Mouse (Mus musculus) MEL (cell line): ENCODE data around the gene Gorasp2. TPM values are rescaled to one million over a fixed set of nuclear protein-coding genes. Genes with fewer than 3 reads are reported as not detected.

ENCODE experiments used
- DNase-seq: peaks from one replicate; pipeline ENCODE4 v3.0.0; 2011; ENCODE audit warnings: low read depth, low spot score
- H3K27ac ChIP-seq: 2 replicates; pipeline ENCODE4 v1.5.1; 2012; ENCODE audit warnings: low read depth, mild to moderate bottlenecking, control low read depth, low read length, moderate library complexity; ENCODE audit not compliant: control insufficient read depth
- H3K27me3 ChIP-seq, 2 experiments: fragments of 150-350 bp in 1 of 2; sonication (generic) in 1 of 2; 2 replicates each; pipeline ENCODE4 v1.6.1; 2012; ENCODE audit warnings: low read length in 2 of 2, mild to moderate bottlenecking in 2 of 2, improper control_type of control experiment in 1 of 2, moderate library complexity in 1 of 2; ENCODE audit not compliant: insufficient read depth in 2 of 2, control insufficient read depth in 1 of 2
- H3K36me3 ChIP-seq, 2 experiments: 2 replicates each; pipeline ENCODE4 v1.6.1; 2012 to 2014; ENCODE audit warnings: low read length in 2 of 2, improper control_type of control experiment in 1 of 2, inconsistent platforms in 1 of 2, mild to moderate bottlenecking in 1 of 2; ENCODE audit not compliant: insufficient read depth in 2 of 2, control insufficient read depth in 1 of 2
- H3K4me1 ChIP-seq, 2 experiments: fragments of 150-350 bp in 1 of 2; sonication (generic) in 1 of 2; 2 replicates each; pipeline ENCODE4 v1.6.1; 2012; ENCODE audit warnings: low read length in 2 of 2, improper control_type of control experiment in 1 of 2, mild to moderate bottlenecking in 1 of 2; ENCODE audit not compliant: insufficient read depth in 2 of 2, control insufficient read depth in 1 of 2
- H3K4me3 ChIP-seq, 2 experiments: fragments of 150-350 bp in 1 of 2; sonication (generic) in 1 of 2; 2 replicates each; pipeline ENCODE4 v1.5.1; 2012; ENCODE audit warnings: low read depth in 2 of 2, low read length in 2 of 2, mild to moderate bottlenecking in 2 of 2, moderate library complexity in 2 of 2, control low read depth in 1 of 2, improper control_type of control experiment in 1 of 2; ENCODE audit not compliant: control insufficient read depth in 1 of 2, insufficient read depth in 1 of 2
- H3K79me2 ChIP-seq: 2 replicates; pipeline ENCODE4 v1.6.1; 2012; ENCODE audit warnings: mild to moderate bottlenecking, low read length, moderate library complexity; ENCODE audit not compliant: control insufficient read depth, poor library complexity, insufficient read depth
- H3K9ac ChIP-seq: 2 replicates; pipeline ENCODE4 v1.6.1; 2012; ENCODE audit warnings: low read depth, mild to moderate bottlenecking, control low read depth, low read length, moderate library complexity; ENCODE audit not compliant: control insufficient read depth, poor library complexity, severe bottlenecking
- H3K9me3 ChIP-seq: fragments of 150-350 bp; sonication (generic); replicated peaks from 2 replicates; pipeline ENCODE4 v1.6.1; 2012; ENCODE audit warnings: mild to moderate bottlenecking, low read length, improper control_type of control experiment, moderate library complexity; ENCODE audit not compliant: insufficient read depth
- BHLHE40 ChIP-seq: IDR thresholded peaks from 2 replicates; pipeline ENCODE4 v1.6.1; 2012; ENCODE audit warnings: low read depth, mild to moderate bottlenecking, inconsistent platforms, low read length, improper control_type of control experiment, borderline replicate concordance
- CHD1 ChIP-seq: IDR thresholded peaks from 2 replicates; pipeline ENCODE4 v1.6.1; 2012; ENCODE audit warnings: low read depth, mild to moderate bottlenecking, inconsistent platforms, low read length, improper control_type of control experiment
- CTCF ChIP-seq, 3 experiments: IDR thresholded peaks in 2 of 3; conservative IDR thresholded peaks in 1 of 3; 2 replicates each; pipeline ENCODE4 v1.5.1; 2011 to 2012; ENCODE audit warnings: low read length in 3 of 3, low read depth in 2 of 3, mild to moderate bottlenecking in 2 of 3, improper control_type of control experiment in 1 of 3, inconsistent platforms in 1 of 3, mixed read lengths in 1 of 3, moderate library complexity in 1 of 3; ENCODE audit not compliant: control insufficient read depth in 1 of 3, insufficient read depth in 1 of 3, poor library complexity in 1 of 3, severe bottlenecking in 1 of 3
- EP300 ChIP-seq, 2 experiments: IDR thresholded peaks; 2 replicates each; pipeline ENCODE4 v1.6.1; 2011; ENCODE audit warnings: improper control_type of control experiment in 2 of 2, low read length in 2 of 2, low read depth in 1 of 2, mild to moderate bottlenecking in 1 of 2
- ETS1 ChIP-seq: IDR thresholded peaks from 2 replicates; pipeline ENCODE4 v1.6.1; 2012; ENCODE audit warnings: low read depth, mild to moderate bottlenecking, inconsistent platforms, low read length, improper control_type of control experiment, moderate library complexity
- GABPA ChIP-seq: IDR thresholded peaks from 2 replicates; pipeline ENCODE4 v1.6.1; 2012; ENCODE audit warnings: low read depth, mild to moderate bottlenecking, inconsistent platforms, low read length, improper control_type of control experiment, moderate library complexity
- GATA1 ChIP-seq: IDR thresholded peaks from 2 replicates; pipeline ENCODE4 v1.6.1; 2011; ENCODE audit warnings: low read depth, low read length, improper control_type of control experiment
- MAX ChIP-seq: IDR thresholded peaks from 2 replicates; pipeline ENCODE4 v1.6.1; 2011; ENCODE audit warnings: low read length, improper control_type of control experiment
- MYC ChIP-seq: IDR thresholded peaks from 2 replicates; pipeline ENCODE4 v1.6.1; 2011; ENCODE audit warnings: low read depth, mild to moderate bottlenecking, low read length, improper control_type of control experiment, moderate library complexity
- NELFE ChIP-seq: IDR thresholded peaks from 2 replicates; pipeline ENCODE4 v1.6.1; 2011; ENCODE audit warnings: low read depth, low read length, improper control_type of control experiment
- POLR2A ChIP-seq, 2 experiments: IDR thresholded peaks; 2 replicates each; pipeline ENCODE4 v1.6.1; 2011 to 2012; ENCODE audit warnings: low read length in 2 of 2, mild to moderate bottlenecking in 2 of 2, control low read depth in 1 of 2, improper control_type of control experiment in 1 of 2, low read depth in 1 of 2, moderate library complexity in 1 of 2; ENCODE audit not compliant: control insufficient read depth in 1 of 2, insufficient read depth in 1 of 2, poor library complexity in 1 of 2
- POLR2AphosphoS2 ChIP-seq: IDR thresholded peaks from 2 replicates; pipeline ENCODE4 v1.6.1; 2011; ENCODE audit warnings: low read length, improper control_type of control experiment
- RCOR1 ChIP-seq: IDR thresholded peaks from 2 replicates; pipeline ENCODE4 v1.6.1; 2012; ENCODE audit warnings: low read depth, mild to moderate bottlenecking, inconsistent platforms, low read length, improper control_type of control experiment
- TAL1 ChIP-seq: IDR thresholded peaks from 2 replicates; pipeline ENCODE4 v1.6.1; 2012; ENCODE audit warnings: mild to moderate bottlenecking, inconsistent platforms, low read length, moderate library complexity, mixed read lengths
- UBTF ChIP-seq: IDR thresholded peaks from 2 replicates; pipeline ENCODE4 v1.6.1; 2012; ENCODE audit warnings: low read depth, mild to moderate bottlenecking, inconsistent platforms, low read length, improper control_type of control experiment, moderate library complexity, borderline replicate concordance; ENCODE audit not compliant: insufficient read depth
- ZC3H11A ChIP-seq: IDR thresholded peaks from 2 replicates; pipeline ENCODE4 v1.6.1; 2012; ENCODE audit warnings: low read depth, mild to moderate bottlenecking, inconsistent platforms, low read length, improper control_type of control experiment
- ZNF384 ChIP-seq: IDR thresholded peaks from 2 replicates; pipeline ENCODE4 v1.6.1; 2012; ENCODE audit warnings: low read depth, mild to moderate bottlenecking, inconsistent platforms, low read length, improper control_type of control experiment
- polyA plus RNA-seq, 2 experiments: library from polyadenylated mRNA; stranded (reverse) in 1 of 2; unstranded in 1 of 2; fragments of >175 nt in 1 of 2; fragments of >200 nt in 1 of 2; gene quantifications; 2 replicates each; pipeline versions ENCODE4 v1.2.1 to v1.2.4; 2012; ENCODE audit warnings: low replicate concordance in 2 of 2, low read depth in 1 of 2; ENCODE audit not compliant: insufficient read length in 2 of 2, insufficient read depth in 1 of 2, missing spikeins in 1 of 2
- total RNA-seq: library from RNA; depleted of rRNA; stranded (reverse); fragments of 300-350 nt; gene quantifications from 2 replicates; pipeline ENCODE4 v1.2.3, GENCODE M21; 2012

The Gorasp2 gene
- total and polyA plus RNA-seq, 3 experiments = 81.8 to 132 (median 124) TPM

GRCm38 (mm10) chr2:70695712-70696111 is 34.3 kb downstream of the Gorasp2 start:
- no peak for DNase-seq
- no peak overlapping the region for H3K4me3 ChIP-seq
- TF ChIP-seq EP300 (IDR thresholded peaks at IDR 0.05; ENCODE audit: low read depth in 1 of 2, low read length in 2 of 2) (no peak), ZC3H11A (no peak), MYC (no peak), ETS1 (no peak)
- no peaks in the 10 kb centered on the region for H3K9me3 ChIP-seq
- H3K36me3 ChIP-seq = no peaks in the 10 kb centered on the region; a peak in 1 of 4 replicates
- no peak overlapping the region for H3K27ac ChIP-seq
- no peaks in the 10 kb centered on the region for H3K27me3 ChIP-seq
- H3K79me2 ChIP-seq = no peaks in the 10 kb centered on the region
- no peak overlapping the region for H3K9ac ChIP-seq
- H3K4me1 ChIP-seq = no peaks in the 10 kb centered on the region

- no peak overlapping the region for H3K4me3 ChIP-seq
- H3K9ac ChIP-seq = no peak overlapping the region
- no peaks in the 10 kb centered on the region for H3K9me3 ChIP-seq
- H3K36me3 ChIP-seq = no peaks in the 10 kb centered on the region
- peaks cover 0 to 4% of the 10 kb centered on the region in 2 experiments; a peak in 1 of 4 replicates for H3K4me1 ChIP-seq
- no peak for TF ChIP-seq GABPA
- TF ChIP-seq UBTF = no peak
- TF ChIP-seq MYC = no peak
- TF ChIP-seq ZNF384 = no peak
- TF ChIP-seq POLR2A (IDR thresholded peaks at IDR 0.05; ENCODE audit: control insufficient read depth in 1 of 2, insufficient read depth in 1 of 2, low read depth in 1 of 2, low read length in 2 of 2, poor library complexity in 1 of 2) = no peak
- TF ChIP-seq MAX = no peak
- no peaks in the 10 kb centered on the region for H3K27me3 ChIP-seq
- no peaks in the 10 kb centered on the region for H3K79me2 ChIP-seq
- no peak overlapping the region for H3K27ac ChIP-seq
- DNase-seq = no peak
Observed at GRCm38 (mm10) chr2:70700851-70701250, 39.5 kb downstream of the Gorasp2 start.

DNA sequence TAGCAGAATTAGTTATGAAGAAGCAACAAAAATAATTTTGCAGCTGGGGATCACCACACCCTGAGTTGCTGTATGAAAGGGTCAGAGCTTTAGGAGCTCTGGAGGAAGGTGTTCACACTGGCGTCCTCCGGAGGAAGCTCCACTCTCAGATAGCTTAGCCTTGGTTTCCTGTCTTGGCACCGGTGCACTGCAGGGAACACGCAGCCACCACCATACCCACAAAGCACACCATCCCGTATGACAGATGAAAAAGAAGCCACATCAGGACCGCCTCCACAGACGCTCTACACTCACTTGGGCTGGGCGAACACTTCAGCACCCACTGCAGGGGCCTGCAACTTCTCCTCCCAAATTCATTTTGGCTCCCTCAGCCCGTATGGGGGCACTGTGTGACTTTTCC is 40.2 kb downstream of the Gorasp2 start:
- H3K36me3 ChIP-seq = no peaks in the 10 kb centered on the region
- no peaks in the 10 kb centered on the region for H3K9me3 ChIP-seq
- DNase-seq = no peak
- no peaks in the 10 kb centered on the region for H3K79me2 ChIP-seq
- no peak overlapping the region for H3K4me3 ChIP-seq
- no peak overlapping the region for H3K27ac ChIP-seq
- no peaks in the 10 kb centered on the region for H3K27me3 ChIP-seq
- peaks cover 0 to 4% of the 10 kb centered on the region in 2 experiments; a peak in 1 of 4 replicates for H3K4me1 ChIP-seq
- TF ChIP-seq MAX (no peak), NELFE (no peak), CTCF (IDR thresholded peaks at IDR 0.05 in 2 of 3, conservative IDR thresholded peaks at IDR 0.05 in 1 of 3; ENCODE audit: control insufficient read depth in 1 of 3, insufficient read depth in 1 of 3, low read depth in 2 of 3, low read length in 3 of 3, poor library complexity in 1 of 3, severe bottlenecking in 1 of 3) (no peak), CHD1 (no peak), GATA1 (no peak), RCOR1 (no peak), TAL1 (no peak), POLR2AphosphoS2 (no peak), BHLHE40 (no peak)
- no peak overlapping the region for H3K9ac ChIP-seq
